Mouse (Mus musculus) heart, postnatal 0 days (tissue): ENCODE data around the gene Serpina3i.

ENCODE experiments used
- CTCF ChIP-seq: IDR thresholded peaks from 2 replicates; pipeline ENCODE4 v1.5.1; 2016; ENCODE audit warnings: antibody characterized with exemption, control low read depth, low read depth
- EP300 ChIP-seq: IDR thresholded peaks from 2 replicates; pipeline ENCODE4 v1.6.1; 2016; ENCODE audit warnings: antibody characterized with exemption, low read depth

GRCm38 (mm10) chr12:104298049-104298448 lies 35.1 kb downstream of the Serpina3i start:
- TF ChIP-seq EP300 (no peak), CTCF (no peak)
